Mouse (Mus musculus) adrenal gland, postnatal 25 days (tissue): ENCODE data around the gene Kdm2b. TPM values are rescaled to one million over a fixed set of nuclear protein-coding genes. Genes with fewer than 3 reads are reported as not detected.

ENCODE experiments used
- DNase-seq: peaks from one replicate; pipeline ENCODE4 v3.0.0; 2021; ENCODE audit warnings: mixed read lengths
- total RNA-seq: library from RNA; stranded (reverse); gene quantifications from 2 replicates; pipeline ENCODE4 v1.2.3, GENCODE M21; 2021

Kdm2b gene
- total RNA-seq, 1 experiment from 2014 or later, result 22.7 TPM

GRCm38 (mm10) chr5:122890396-122890795, 99.2 kb downstream of the Kdm2b start:
- no peak for DNase-seq

GRCm38 (mm10) chr5:122888612-122889214, 100.9 kb downstream of the Kdm2b start:
- DNase-seq, result no peak

- DNase-seq, result no peak
These were observed 101.6 kb downstream of the Kdm2b start for GRCm38 (mm10) chr5:122887926-122888611.

GRCm38 (mm10) chr5:122887033-122887432, 102.6 kb downstream of the Kdm2b start:
- DNase-seq, result no peak

GRCm38 (mm10) chr5:122884594-122885348, 104.9 kb downstream of the Kdm2b start:
- DNase-seq, result no peak

- no peak for DNase-seq
These were observed 105.9 kb downstream of the Kdm2b start for GRCm38 (mm10) chr5:122883652-122884235.

GRCm38 (mm10) chr5:122883237-122883636, 106.4 kb downstream of the Kdm2b start:
- DNase-seq, result no peak

GRCm38 (mm10) chr5:122882256-122883050, 107.2 kb downstream of the Kdm2b start:
- DNase-seq, result no peak

GRCm38 (mm10) chr5:122881313-122881712, 108.3 kb downstream of the Kdm2b start:
- DNase-seq, result peak; percentile 73

GRCm38 (mm10) chr5:122880241-122880980, 109.2 kb downstream of the Kdm2b start:
- DNase-seq, result no peak

- DNase-seq, result no peak
These were observed 113.0 kb downstream of the Kdm2b start for GRCm38 (mm10) chr5:122876671-122877070.

- DNase-seq, result no peak
These were observed 115.3 kb downstream of the Kdm2b start for GRCm38 (mm10) chr5:122874359-122874758.

- no peak for DNase-seq
These were observed 116.0 kb downstream of the Kdm2b start for GRCm38 (mm10) chr5:122873573-122873972.

- DNase-seq, result no peak
These were observed 117.0 kb downstream of the Kdm2b start for GRCm38 (mm10) chr5:122872626-122873025.

- no peak for DNase-seq
These were observed 126.6 kb downstream of the Kdm2b start for GRCm38 (mm10) chr5:122863053-122863452.

GRCm38 (mm10) chr5:122855858-122856257, 133.8 kb downstream of the Kdm2b start:
- no peak for DNase-seq

GRCm38 (mm10) chr5:122852611-122853010, 137.0 kb downstream of the Kdm2b start:
- DNase-seq, result no peak

- DNase-seq, result peak; percentile 57
These were observed 139.2 kb downstream of the Kdm2b start for GRCm38 (mm10) chr5:122850319-122851002.

- peak; percentile 97 for DNase-seq
These were observed 139.9 kb downstream of the Kdm2b start, which contains the start of gene Rnf34 for GRCm38 (mm10) chr5:122849521-122850318. TSS of gene Rnf34 (plus strand) at chr5:122850048.

- DNase-seq, result no peak
These were observed 145.8 kb downstream of the Kdm2b start for GRCm38 (mm10) chr5:122843799-122844198.
